Mouse (Mus musculus): ENCODE measurements around the gene Slc38a8. TPM values are rescaled to one million over a fixed set of nuclear protein-coding genes. Genes with fewer than 3 reads are reported as not detected.

Gene Slc38a8
- total RNA-seq, 2 experiments from 2014 or later, result 0.23 to 0.29 TPM

DNA sequence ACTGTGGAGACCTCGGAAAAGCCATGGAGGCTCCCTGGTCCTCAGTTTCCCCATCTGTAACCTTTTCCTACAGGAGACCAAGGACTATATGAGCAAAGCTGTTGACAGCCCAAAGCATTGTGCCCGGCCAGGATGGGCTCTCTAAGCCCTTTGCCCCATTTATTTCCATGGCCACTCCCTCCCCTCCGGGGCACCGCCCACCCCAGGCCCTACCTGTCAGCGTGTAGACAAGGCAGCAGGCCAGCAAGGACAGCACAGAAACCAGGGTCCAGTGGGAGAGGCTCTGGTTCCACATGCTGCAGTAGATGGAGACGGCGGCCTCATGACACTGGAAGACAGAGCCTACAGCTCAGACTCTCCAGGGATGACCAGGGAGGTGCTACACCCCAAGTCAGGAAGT lies 14.4 kb downstream of the Slc38a8 start:
- no peak for DNase-seq (ENCODE audit: low spot score in 2 of 2)

DNA sequence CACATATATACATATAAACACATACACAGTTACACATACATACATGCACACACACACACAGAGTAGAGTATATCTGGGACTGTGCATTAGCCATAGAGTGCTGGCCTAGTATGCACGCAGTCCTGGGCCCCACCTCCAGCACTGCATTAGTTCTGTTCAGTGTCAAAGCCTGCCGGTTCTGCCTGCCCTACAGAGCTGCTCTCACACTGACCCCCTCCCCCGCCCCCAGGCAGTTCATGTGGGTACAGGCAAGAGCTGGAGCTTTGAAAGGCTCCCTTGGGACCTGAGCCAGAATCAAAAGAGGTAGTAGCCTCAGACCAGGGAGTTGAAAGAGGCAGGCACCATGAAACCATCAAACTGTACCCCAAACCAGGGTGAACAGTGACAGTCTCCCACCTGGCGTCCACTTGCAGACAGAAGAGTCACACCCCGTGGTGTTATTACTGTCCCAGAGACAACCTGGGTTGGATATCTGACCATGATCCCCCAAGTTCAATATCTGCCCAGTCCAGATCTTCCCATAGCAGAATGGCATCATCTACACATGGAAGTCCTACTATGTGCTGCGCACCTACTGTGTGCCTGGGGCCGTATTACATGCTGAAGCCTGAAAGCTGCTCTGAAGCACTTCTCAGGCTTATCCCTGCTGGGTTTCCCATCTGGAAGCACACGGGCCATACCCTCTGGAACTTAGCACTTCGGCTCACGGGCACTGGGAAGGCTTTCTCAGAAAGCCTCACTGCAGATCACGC lies 17.2 kb downstream of the Slc38a8 start:
- DNase-seq (ENCODE audit: low spot score in 2 of 2), result no peak

DNA sequence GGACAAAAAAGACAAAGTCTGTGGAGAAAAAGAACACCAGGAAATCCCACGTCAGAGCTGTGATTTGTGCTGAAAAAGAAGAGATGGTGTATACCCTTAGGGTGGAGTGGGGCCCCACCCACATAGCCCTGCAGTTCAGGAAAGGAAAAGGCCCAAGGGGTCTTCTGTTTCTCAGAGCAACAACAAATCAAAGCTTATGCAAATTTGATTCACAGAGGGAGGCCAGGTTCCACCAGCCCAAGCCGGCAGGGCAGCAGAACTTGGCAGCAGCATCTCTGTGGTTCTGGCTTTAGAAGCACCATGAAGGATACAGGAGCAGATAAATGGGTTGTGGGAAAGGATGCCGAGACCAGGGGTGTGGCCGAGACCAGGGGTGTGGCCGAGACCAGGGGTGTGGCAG lies 22.8 kb downstream of the Slc38a8 start:
- DNase-seq (ENCODE audit: low spot score in 2 of 2), result no peak

DNA sequence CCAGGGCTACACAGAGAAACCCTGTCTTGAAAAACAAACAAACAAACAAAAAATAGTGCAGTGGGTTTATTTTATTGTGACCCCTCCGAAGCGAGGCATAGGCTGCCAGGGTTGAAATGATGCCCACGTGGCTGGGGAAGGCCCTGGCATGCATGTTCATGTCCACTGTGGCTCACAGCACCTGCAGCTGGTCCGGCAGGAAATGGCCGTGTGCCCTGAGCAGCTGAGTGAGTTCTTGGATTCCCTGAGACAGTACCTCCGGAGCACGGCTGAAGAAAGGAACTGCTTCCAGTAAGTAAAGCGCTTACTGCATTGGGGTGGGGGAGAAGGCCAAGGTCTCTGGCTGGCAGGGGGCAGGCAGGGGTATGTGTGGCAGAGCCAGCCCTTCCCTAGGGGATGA lies 33.4 kb downstream of the Slc38a8 start:
- no peak for DNase-seq (ENCODE audit: low spot score in 2 of 2)

DNA sequence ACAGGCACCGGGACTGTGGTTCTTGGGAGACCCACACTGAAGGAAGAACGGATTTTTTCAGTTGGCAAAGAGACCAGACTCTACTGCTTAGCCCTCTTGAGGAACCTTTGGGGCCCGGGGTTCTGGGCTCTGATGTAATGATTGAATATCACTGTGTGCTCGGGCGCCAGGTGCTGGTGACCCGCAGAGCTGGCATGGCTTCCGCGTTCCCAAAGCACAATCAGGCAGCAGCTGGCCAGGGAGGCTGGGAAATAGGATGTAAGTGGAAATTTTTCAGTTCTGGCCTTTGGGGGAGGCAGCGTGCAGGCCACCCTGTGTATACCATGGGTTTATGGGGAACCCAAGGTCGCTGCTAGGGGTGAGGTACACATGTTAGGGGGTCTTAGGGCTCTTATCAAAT lies 34.7 kb downstream of the Slc38a8 start:
- no peak for DNase-seq (ENCODE audit: low spot score in 2 of 2)

DNA sequence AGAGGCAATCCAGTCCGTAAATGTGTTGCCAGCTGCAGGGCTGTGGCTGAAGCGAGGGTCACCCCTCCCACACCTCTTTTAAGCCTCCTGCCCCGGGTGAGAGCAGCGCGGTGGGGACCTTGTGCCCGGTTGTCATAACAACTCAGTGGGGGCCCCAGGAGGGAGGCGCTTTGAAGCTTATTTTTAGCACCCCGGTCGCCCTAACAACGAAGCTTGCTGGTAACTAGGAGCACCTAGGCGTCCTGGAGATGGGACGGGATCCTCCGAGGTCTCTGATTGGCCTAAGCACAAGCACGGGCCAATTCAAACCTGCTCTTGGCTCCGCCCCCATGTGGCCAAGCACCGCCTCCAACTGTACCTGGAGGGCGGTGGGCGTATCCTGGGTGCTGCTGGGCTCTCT lies 35.4 kb downstream of the Slc38a8 start:
- peak; percentile 61 to 67 for DNase-seq (ENCODE audit: low spot score in 2 of 2)

DNA sequence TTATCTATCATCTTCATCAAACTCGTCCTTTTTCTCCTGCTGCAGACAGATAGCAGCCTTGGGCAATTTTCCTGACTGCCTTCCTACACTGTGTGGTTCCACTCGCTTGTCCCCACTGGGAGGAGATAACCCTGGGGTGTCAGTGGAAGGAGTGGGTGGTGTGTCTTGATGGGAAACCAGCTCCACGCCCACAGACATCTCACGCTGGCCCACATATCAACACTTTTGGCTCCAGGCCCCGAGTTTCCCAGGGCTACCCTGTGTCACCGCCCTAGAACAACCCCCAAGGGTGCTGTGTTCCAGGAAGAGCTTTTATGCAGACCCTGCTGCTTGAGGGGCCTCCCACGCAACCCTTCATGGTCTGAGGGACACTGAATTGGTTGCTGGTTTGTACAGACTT lies 37.8 kb downstream of the Slc38a8 start:
- DNase-seq (ENCODE audit: low spot score in 2 of 2), result peak in 1 of 2 experiments; percentile 8

DNA sequence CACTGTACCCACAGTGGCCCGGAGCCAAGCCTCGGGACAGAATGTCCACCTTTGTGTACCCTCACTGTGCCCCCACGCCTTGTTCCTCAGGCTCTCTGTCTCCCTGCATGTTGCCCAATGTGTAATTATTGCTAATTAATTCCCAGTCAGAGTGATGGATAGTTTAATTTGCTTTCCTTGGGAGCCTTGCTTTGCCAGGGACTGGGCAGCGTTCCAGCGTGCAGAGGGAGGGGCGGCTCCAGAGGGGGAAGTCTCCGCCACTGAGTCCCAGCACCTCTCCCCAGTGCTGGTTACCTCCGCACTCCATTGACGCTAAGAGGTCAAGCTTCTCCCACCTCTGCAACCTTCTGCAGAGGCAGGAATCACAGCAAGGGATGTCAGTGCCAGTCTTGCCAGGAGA lies 40.1 kb downstream of the Slc38a8 start:
- peak in 1 of 2 experiments; percentile 17 for DNase-seq (ENCODE audit: low spot score in 2 of 2)

DNA sequence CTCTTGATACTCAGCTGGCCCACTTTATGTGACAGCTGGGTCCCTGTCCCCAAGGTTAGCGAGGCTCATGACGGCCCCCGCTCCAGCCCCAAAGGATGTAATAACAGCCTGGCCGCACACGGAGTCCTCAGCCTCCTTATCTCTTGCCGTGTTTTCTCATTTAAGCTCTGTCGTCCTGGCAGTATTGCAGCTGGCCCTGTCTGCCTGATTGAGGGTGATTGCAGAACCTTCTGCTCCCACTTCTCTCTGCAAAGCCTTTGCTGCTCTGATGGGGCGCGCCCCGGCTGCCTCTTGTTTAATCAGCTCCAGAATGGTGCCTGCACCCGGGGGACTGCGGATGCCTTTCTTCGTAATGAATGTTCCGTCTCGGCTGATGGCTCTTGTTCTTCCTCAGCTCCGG lies 41.8 kb downstream of the Slc38a8 start:
- DNase-seq (ENCODE audit: low spot score in 2 of 2), result no peak

DNA sequence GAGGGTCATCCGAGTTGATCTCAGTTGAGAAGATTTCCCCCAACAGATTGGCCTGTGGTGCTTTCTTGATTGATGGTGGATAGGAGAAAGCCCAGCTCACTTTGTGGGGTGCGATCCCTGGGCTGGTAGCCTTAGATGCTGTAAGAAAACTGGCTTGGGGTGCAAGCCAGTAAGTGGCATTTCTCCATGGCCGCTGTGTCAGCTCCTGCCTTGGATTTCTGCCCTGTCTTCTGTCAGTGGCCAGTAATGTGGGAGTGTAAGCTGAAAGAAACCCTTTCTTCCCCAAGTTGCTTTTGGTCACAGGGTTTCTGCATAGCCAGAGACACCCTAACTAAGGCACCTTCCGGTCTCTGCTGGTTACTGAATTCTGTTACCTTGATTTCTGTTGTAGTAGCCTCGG lies 45.5 kb downstream of the Slc38a8 start:
- DNase-seq (ENCODE audit: low spot score in 2 of 2), result no peak

DNA sequence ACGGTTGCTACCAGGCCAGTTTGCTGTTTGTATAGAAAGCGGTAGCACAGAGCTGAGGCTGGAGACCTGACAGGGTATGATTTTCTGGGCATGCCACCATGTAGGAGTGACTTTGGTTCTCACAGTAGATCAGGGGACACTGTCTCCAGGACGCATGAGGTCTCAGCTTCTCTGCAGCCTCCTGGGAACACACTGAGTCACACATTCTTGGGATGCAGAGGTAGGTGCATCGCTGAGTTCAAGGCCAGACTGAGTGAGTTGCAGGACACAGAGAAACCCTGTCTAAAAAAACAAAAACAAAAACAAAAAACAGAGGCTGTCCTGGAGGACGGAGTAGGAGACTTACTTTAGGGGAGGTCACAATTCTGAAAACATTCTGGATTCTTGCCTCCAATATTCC lies 48.6 kb downstream of the Slc38a8 start:
- no peak for DNase-seq (ENCODE audit: low spot score in 2 of 2)

DNA sequence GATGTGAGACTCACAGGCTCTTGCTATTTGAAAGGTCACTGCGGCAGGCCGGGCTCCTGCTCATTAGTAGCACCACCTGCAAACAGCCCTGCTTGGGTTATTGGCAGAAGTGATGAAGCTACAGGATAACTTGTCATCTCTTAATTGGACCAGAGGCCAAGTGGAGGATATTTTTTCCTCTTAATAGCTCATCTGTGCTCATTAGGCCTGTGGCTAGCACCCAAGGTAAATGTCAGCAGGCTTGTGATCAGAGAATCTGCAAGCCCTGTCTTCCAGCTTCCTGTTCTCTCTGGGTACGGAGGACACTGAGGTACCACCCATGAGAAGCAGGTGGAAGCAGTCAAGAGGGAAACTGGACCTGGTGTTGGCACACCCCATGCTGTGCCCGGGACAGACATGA lies 50.4 kb downstream of the Slc38a8 start:
- no peak for DNase-seq (ENCODE audit: low spot score in 2 of 2)

DNA sequence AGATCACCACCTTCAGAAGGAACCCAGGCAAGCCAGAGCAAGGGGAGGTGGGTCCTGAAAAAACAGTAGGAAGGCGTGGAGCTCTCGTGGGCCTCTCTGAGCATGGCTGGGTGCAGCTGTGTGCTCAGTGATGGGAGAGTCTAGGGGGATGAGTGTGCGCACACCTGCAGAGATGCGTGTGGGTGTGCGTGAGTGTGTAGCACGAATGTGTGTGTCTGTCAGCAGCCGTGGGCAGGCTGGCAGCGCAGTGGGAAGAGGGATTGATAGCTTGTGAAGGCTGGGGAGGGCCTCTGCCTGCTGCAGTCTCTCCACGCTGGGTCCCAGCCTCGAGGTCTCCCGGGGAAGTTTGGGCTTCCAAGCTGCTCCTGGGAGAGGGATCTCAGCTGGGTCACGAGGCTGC lies 51.9 kb downstream of the Slc38a8 start:
- no peak for DNase-seq (ENCODE audit: low spot score in 2 of 2)

DNA sequence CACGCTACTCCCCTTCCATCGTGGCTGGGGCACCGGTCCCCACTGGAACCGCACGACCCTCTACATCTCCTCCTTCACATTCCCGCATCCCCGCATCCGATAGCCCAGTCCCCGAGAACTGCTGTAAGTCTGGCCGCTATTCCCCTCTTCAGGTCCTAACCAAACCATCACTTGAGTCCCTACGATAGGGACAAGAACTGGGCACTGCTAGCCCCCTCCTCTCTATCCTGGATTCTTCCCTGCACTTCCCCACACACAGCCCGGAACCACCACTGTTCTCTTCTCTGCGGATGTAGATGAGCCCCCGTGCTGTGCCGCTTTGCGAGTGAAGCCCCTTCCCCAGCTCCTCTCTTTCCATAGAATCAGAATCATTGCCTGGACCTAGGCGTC lies 53.7 kb downstream of the Slc38a8 start:
- no peak for DNase-seq (ENCODE audit: low spot score in 2 of 2)

DNA sequence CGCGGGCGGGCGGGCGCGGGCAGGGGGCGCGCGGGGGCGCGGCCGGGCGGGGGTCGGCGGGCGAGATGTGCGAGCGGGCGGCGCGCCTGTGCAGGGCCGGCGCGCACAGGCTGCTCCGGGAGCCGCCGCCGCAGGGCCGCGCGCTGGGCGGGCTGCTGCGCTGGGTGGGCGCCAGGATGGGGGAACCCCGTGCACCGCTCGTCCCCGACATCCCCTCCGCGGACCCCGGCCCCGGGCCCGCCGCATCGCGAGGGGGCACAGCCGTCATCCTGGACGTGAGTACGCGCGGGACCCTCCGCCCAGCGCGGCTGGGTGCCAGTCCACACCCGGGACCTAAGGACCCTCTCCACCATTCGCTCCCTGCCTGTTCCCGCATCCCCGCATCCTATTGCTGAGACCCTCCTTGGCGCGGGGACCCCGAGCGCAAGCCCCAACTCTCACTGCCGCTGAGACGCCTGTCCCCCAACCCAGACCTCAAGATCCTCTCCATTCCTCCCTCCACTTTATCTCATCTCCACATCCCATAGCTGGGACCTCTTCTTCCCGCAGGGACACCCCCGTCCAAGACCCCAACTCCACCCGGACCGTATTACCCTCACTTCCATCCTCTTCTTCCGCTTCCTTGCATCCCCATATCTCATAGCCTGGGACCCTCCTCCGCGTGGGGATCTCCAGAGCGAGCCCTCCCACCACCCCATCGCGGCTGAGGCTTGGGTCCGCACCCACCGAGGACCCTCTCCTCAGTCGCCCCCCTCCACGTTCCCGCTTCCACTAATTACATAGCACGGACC lies 54.3 kb downstream of the Slc38a8 start:
- no peak for DNase-seq (ENCODE audit: low spot score in 2 of 2)

DNA sequence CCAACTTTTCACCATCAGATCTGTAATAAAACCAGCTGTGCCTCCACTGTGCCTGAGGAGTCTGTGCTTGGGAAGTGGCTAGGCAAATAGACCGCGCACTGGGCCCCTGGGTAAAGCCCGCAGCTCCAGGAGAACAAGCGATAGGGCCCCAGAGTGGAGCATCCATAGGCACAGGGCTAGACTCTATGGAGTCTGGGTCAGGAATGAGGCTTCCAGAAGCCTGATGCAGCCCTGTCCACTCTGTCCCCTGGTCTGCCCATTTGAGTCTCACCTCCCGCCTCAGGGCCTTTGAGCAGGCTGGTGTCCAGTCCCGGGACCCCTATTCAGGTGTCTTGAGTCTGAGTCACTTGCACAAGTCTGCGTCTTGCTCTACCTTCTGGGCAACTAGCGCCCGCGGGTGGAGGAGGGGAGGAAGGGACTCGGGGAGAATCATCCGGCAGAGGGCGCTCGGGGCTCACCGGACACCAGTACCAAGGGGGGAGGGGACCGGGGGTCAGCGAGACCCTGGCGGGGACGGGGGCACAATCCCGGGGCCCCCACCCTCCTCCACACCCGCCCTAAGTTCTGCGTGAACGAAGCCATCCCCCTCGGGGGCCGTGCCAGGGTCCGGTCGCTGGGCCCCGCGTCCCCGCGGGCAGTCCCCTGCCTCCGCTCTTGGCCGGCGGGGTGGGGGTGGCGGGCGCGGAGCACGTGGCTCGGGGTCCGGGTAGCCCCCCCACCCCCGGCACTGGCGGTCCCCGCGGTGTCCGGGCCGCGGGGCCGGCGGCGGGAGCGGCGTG lies 55.1 kb downstream of the Slc38a8 start, which contains the start of gene Necab2:
Necab2 (plus strand) TSS at position 509 of the 779 bp plus-strand sequence.
- DNase-seq (ENCODE audit: low spot score in 2 of 2), result peak; percentile 88 to 90

DNA sequence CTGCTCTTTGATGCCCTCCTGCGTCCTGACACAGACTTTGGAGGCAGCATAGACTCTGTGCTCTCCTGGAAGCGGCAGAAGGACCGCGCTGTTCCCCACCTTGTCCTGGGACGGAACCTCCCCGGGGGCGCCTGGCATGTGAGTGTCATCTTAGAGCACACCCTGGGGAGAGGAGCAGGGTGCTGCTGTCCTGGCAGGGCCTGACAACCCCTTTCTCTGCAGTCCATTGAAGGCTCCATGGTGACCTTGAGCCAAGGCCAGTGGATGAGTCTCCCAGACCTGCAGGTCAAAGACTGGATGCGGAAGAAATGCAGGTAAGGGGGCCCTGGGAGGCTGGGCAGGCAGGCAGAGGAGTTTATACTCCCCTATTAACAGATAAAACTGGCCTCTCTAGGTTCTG lies 58.5 kb downstream of the Slc38a8 start:
- DNase-seq (ENCODE audit: low spot score in 2 of 2), result no peak

DNA sequence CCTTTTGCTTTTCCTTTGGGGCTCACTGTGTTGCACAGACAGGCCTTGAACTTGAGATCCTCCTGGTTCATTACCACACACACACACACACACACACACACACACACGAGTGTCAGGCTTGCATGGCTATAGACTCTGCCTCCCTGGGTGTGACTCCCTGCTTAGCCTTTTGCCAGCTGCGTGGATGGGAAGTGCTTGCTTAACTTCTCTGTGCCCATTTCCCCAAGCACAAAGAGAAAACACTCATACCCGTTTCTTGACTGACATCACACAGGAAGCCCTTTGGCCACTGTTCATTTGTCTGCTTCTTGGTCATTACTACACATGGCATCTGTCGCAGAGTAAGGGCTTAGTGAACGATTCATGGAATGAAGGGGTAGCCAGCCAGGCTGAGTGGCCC lies 59.5 kb downstream of the Slc38a8 start:
- no peak for DNase-seq (ENCODE audit: low spot score in 2 of 2)

DNA sequence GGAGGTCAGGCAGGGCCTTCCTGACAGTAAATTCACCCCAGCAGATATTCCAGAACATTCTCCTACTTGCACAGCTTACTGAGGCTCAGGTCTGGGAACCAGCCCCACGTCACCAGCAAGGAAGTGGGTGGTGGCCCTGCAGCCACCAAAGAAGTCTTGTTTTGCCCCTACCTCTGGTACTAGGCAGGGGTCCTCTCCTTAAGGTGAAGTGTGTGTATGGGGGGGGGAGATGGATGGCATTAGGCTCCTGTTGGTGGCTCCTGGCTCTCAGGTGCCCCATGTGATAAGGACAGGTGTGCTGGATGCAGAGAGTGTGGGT lies 60.6 kb downstream of the Slc38a8 start:
- DNase-seq (ENCODE audit: low spot score in 2 of 2), result no peak

DNA sequence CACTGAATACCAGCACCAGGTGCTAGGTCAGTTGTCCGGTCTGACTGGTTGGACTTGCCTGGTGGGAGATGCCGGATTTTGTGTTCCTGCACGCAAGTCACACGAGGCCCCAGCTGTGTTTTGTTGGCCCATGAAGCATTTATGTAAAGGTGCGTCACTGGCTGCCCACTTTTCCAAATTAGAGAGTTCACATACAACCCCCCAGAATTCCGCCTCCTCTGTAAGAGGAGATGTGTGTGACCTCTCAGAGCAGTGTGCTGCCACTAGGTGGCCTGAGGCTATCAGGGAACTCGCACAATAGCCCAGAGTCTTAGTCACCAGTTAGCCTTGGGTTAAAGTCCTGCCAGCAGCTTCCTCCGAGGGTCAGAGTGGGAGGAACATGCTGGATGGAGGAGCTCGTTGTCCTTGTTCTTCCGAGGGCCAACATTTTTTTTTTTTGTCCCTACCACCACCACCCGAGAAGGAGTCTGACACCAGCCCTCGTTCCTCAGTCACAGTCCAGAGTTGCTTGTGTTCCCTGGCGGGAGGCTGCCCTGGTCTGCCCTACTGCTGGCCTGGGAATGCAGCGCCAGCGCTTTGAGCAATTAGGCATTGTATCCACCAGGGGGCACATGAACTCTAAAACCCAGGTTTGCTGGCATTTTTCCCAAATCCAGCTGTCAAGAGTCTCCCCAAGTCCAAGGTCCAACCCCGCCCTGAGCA lies 61.1 kb downstream of the Slc38a8 start:
- peak; percentile 54 to 62 for DNase-seq (ENCODE audit: low spot score in 2 of 2)

DNA sequence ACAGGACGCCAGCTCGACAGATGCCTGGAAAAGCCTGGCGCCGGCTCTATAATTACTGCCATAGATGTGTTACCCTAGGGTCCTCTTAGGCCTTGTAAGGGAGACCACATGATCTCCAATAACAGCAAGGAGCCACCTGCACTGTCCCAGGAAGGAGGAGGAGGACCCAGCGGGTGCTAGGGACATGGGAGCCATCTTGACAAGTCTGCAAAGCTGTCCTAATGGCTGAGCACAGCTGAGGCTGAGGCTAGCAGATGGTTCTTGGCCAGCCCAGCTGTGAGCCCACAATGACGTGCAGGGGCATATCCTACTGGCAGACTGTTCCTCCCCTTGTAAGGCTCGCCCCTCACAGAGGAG lies 61.6 kb downstream of the Slc38a8 start:
- no peak for DNase-seq (ENCODE audit: low spot score in 2 of 2)

DNA sequence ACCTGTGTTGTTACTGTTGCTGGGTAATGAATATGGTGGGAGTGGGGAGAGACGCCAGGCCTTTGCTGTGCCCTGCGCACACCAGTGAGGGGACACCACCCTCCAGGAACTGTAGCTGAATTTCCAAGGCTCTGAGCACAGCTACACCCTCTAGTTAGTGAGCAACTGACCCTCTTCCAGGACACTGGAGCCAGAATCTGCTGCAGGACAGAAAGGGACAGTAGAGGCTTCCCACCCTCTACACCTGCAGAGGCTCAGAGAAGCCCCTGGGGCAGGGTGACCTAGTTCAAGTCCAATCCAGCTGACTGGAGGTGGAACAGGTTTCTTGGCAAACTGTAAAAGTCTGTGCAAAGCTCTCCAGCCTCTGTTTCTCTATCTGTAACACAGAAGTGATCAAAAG lies 62.1 kb downstream of the Slc38a8 start:
- no peak for DNase-seq (ENCODE audit: low spot score in 2 of 2)
